Mouse (Mus musculus): ENCODE measurements at regions not wholly inside any gene's neighbourhood (a gene's known extent, or its start where the extent isn't known, plus 50 kb on each side); places are given as distances from the start of the nearest gene placed in this dataset.

DNA sequence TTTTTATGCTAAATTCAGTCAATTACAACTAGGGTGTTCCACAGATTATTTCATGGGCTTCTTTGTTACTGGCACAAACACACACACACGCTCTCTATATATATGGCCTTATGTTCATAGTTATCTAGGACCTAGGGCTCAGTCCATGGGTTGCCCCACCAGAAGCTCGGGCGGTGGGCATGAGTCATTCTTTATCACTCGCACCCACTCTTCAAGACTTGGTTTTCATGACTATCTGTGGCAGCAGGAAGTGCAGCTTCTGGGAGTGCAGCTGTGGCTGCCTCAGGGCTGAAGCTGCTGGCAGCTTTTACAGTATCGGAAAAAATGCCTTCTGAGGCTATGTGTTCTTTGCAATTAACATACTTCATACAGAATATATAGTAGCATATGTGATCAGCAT, 198.7 kb downstream of the Ipo11 start:
- intact Hi-C loops (cut with DNase I) = no loop called here

- intact Hi-C loops (cut with DNase I) = no loop called here
Measured at GRCm38 (mm10) chr13:106734323-106734722, 202.4 kb downstream of the Ipo11 start.

DNA sequence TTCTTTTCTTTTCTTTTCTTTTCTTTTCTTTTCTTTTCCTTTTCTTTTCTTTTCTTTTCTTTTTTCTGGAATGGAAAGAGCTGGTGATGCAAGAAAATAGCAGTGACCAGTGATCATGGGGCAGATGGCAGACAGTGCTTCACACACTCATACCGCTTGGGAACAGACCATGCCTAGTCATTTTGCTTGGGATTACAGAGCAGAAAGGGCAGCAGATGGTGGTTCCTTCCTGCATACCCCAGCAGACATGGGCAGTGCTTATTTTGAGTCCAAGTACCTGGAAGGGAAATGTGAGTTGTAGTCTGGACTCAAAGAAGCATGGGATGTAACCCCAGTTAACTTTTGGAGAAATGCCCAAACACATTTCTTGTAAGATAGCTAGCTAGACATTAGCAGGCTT, 203.9 kb downstream of the Ipo11 start:
- intact Hi-C loops (cut with DNase I) = no loop called here

GRCm38 (mm10) chr13:106723315-106723714, 213.4 kb downstream of the Ipo11 start:
- intact Hi-C loops (cut with DNase I) = loop anchor here (10.0 kb wide), 1 partner anchor 191 kb away; no protein-coding TSS in a partner anchor

GRCm38 (mm10) chr13:106721167-106721566, 215.6 kb downstream of the Ipo11 start:
- intact Hi-C loops (cut with DNase I) = loop anchor here (10.0 kb wide), 1 partner anchor 194 kb away; no protein-coding TSS in a partner anchor

- intact Hi-C loops (cut with DNase I) = loop anchor here (5.0 to 10.0 kb wide), 2 partner anchors 179 to 1273 kb away; partner anchors contain the start of gene Htr1a
Measured at GRCm38 (mm10) chr13:106715771-106716170, 221.0 kb downstream of the Ipo11 start.

DNA sequence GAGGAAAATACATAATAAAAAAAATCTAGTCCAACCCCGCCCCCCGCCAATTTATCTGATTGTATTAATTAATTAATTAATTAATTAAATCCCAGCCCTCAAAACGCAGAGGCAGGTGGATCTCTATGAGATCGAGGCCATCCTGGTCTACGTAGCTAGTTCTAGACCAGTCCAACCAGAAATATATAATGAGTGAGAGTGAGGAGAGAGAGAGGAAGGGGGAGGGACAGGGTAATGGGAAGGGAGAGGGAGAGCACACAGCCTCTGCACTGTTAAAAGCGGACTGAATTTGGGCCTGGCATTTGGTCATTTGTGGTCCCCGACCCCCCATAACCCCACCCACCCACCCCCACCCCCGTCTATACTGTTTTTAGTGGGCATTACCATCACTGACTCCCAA, 221.5 kb downstream of the Ipo11 start:
- intact Hi-C loops (cut with DNase I) = loop anchor here (5.0 to 10.0 kb wide), 2 partner anchors 180 to 1273 kb away; partner anchors contain the start of gene Htr1a

DNA sequence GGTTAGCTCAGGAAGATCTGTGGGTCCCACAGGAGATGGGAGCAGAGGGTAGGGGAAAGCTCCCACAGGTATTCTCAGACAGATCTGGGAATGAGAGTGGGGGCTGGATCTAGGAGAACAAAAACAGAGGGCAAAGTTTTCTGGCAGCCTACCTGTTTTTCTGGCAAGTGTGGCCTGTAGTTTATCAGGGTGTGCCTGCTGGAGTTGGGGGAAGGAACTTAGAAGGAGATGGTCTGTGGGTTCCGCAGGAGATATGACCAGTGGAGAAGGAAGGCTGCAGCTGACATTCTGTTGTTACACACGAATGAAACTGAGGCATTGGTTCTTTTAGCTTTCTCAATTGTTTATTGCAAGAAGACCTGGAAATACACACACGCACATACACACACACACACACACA, 226.2 kb downstream of the Ipo11 start:
- intact Hi-C loops (cut with DNase I) = loop anchor here (10.0 kb wide), 1 partner anchor 184 kb away; no protein-coding TSS in a partner anchor

DNA sequence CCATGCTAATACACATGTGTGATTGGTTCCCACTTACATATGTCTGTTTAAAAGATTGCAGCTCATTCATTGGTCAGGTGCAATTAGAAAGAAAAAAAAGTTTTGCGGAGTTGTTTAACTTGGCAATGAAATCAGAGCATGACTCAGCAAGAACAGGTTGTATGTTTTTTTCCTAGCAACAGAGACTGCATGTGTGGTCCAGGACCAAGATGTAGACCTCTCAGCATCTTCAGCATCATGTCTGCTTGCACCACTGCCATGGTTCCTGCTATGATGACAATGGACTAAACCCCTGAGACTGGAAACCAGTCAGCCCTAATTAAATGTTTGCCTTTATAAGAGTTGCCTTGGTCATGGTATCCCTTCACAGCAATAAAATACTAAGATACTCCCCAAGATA, 236.4 kb downstream of the Ipo11 start:
- intact Hi-C loops (cut with DNase I) = no loop called here

GRCm38 (mm10) chr13:106699957-106700356, 236.8 kb downstream of the Ipo11 start:
- intact Hi-C loops (cut with DNase I) = no loop called here

DNA sequence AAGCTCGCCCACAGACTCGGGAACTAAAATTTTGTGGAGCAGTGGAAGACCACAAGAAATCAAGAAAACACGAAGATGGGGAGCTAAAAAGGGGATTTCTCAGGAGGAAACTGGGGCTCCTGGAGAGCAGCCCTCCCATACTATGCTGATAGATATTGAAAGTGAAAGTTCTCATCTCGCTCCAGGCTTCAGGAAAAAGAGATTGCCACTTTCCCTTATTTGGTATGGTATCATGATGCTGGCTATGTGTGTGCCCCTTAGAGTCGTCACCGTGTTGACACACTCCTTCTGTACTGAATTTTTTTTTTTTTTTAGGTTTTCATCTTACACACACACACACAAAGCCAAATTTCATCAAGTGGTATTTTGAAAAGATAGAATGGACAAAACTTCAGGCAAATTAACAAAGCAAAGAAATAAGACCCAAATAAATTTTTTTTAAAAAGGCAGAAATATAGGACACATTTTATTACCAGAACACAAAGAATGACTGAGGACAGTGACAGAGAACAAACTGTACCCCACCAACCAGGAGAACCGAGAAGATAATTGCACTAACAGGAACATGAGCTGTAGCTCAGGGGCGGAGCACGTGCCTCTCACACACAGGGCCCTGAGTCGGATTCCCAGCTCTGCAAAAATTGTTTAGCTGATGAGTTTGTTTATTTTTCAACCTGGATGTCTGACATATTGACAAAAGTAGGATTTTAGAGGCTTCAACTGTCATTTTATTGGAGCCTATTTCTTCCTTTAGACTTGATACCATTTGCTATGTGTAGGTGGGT, 244.8 kb downstream of the Ipo11 start:
- intact Hi-C loops (cut with DNase I) = no loop called here

- intact Hi-C loops (cut with DNase I) = no loop called here
Measured at GRCm38 (mm10) chr13:106690125-106690524, 246.6 kb downstream of the Ipo11 start.

- intact Hi-C loops (cut with DNase I) = no loop called here
Measured at GRCm38 (mm10) chr13:106689618-106690017, 247.1 kb downstream of the Ipo11 start.

DNA sequence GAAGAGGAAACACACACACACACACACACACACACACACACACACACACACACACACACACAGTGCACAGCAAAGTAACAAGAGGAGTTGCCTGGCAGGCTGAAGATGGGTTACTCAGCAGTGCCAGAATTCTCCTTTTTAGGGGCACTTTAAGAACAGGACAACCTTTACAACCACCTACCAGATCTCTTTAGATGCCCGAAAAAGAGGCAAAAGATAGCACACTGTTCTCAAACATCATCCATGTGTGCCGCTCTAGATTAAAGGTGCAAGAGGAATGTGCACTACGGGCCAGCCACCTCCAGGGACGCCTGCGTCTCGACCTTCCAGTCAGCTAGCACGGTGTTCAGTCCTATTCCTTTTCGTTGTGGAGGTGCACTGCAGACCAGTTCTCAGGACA, 247.7 kb downstream of the Ipo11 start:
- intact Hi-C loops (cut with DNase I) = no loop called here

- intact Hi-C loops (cut with DNase I) = no loop called here
Measured at GRCm38 (mm10) chr13:106669665-106670064, 267.1 kb downstream of the Ipo11 start.

DNA sequence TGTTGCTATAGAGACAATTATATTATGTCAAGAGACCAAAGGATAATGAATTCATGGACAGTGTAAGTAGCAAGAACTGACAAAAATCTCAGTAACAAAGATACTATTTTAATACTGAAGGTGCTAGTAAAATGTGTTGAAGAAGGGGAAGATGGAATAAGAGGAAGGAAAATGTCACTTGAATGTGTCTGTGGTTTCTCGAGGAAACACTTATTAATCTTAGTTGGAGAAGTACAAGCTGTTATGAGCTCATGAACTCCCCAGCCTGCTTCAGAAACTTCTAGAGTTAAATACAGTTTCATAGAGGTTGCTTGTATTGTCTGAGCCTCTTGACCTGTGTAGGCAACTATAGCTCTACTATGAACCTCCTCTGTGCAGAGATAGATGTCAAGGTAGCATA, 274.6 kb downstream of the Ipo11 start:
- intact Hi-C loops (cut with DNase I) = no loop called here

GRCm38 (mm10) chr13:106649363-106649762, 287.4 kb downstream of the Ipo11 start:
- intact Hi-C loops (cut with DNase I) = no loop called here

DNA sequence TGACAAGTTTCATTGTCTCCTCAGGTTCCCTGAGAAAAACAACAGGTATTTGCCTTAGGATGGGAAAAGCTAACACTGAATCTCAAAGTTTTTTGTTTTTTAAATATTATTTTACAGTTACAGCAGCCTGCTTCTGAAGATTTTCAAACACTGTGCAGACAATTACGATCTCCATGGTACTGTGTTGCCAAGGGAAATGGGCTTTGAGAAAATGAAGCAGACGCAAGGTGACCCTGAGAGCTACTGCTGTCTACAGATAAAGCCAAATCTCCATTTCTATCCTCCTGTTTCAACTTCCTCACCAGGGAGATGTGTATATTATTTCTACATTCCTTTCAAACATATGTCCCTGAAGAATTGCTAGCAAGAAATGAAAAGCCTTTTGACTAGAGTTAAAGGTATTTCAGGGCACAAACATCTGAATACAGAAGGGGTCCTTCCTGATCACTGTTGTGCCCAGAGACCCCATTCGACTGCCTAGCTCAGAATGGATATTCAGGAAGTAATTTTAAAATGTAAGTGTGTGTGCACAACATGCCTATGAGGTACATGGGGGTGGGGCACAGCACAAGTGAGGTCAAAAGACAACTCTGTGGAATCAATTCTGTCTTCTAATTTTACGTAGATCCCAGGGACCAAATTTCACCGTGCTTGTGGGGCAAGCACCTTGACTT, 293.3 kb downstream of the Ipo11 start:
- intact Hi-C loops (cut with DNase I) = no loop called here

- intact Hi-C loops (cut with DNase I) = no loop called here
Measured at GRCm38 (mm10) chr13:106638706-106639385, 297.9 kb downstream of the Ipo11 start.

DNA sequence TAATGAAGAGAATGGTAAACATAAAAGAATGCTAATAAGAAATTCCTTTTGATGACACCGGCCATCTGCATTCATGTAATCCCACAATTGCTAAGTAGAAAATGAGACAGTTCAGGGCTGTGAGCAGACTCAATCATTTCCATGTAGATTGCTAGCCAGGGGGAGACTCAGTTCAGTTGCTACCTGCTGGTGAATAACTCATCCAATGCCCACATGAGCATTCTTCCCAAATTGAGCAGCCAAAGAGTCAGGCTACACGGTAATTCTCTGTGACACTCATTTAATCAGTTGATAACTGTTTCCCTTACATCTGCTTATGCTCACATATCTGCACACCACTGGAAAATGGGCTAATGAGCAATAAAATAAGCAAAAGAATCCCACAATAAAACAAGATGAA, 345.0 kb downstream of the Ipo11 start:
- intact Hi-C loops (cut with DNase I) = no loop called here

GRCm38 (mm10) chr13:106567658-106568359, 368.9 kb downstream of the Ipo11 start:
- intact Hi-C loops (cut with DNase I) = no loop called here
